Mouse (Mus musculus): ENCODE results near the gene Zfp131.
A peak's percentile ranks its signal among the peaks of the same experiment; 100 is the strongest.

Gene Zfp131

DNA sequence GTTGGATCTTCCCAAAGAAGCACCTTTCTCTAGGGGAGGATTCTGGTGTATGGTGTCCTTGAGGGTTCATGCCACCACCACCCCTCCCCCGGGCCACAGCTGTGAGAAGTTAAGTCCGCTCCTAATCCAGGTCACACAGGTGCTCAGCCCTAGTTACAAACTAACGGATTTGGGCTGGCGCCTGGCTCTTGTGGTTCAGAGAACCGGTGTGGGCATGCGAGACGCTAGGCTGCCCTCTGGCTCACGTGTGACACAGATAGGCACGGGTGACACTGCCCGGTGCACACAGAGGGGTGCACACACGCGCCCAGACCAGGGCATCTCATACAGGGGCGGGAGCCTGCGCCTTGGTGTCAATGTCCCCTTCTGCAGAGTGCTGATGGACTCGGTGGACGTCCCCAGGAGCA lies 35.5 kb downstream of the Zfp131 start:
- DNase-seq (ENCODE audit: low spot score in 2 of 2), result peak in 1 of 2 experiments; percentile 30

DNA sequence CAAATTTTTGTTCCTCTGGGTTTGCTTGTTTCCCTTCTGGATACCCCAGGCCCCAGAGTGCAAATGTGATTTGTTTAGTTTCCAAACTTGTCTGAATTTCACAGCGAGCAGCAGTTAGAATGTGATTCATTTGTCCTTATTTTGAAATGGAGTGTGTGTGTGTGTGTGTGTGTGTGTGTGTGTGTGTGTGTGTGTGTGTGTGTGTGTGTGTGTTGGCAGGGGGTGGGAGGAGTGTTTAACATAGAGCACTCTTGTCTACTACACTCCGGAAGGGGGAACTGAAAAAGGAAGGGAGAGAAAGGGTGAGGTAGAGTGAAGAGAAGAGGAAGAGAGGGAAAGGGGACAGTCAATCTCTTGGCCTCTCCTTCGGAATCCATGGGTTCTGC lies 36.1 kb downstream of the Zfp131 start:
- DNase-seq (ENCODE audit: low spot score in 2 of 2), result no peak

GRCm38 (mm10) chr13:119753859-119754634 lies 36.6 kb downstream of the Zfp131 start:
- no peak for DNase-seq (ENCODE audit: low spot score in 2 of 2)

DNA sequence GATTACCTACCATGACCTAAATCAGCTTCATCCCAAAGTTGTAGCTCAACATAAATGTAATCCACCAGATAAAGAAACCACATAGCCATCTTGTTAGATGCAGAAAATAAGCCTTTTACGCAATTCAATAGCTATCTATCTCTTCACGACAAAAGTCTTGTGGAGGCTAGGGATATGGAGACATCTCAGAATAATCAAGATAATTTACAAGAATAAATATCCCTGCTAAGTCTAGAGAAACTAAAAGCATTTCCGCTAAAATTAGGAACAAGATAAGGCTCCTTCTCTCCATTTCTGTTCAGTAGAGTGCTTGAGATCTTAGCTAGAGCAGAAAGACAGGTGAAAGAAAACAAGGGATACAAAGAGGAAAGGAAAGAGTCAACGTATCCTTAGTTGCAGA lies 43.8 kb downstream of the Zfp131 start:
- no peak for DNase-seq (ENCODE audit: low spot score in 2 of 2)

GRCm38 (mm10) chr13:119743470-119743869 lies 47.2 kb downstream of the Zfp131 start:
- DNase-seq (ENCODE audit: low spot score in 2 of 2), result no peak

GRCm38 (mm10) chr13:119742711-119743415 lies 47.8 kb downstream of the Zfp131 start:
- DNase-seq (ENCODE audit: low spot score in 2 of 2), result no peak

DNA sequence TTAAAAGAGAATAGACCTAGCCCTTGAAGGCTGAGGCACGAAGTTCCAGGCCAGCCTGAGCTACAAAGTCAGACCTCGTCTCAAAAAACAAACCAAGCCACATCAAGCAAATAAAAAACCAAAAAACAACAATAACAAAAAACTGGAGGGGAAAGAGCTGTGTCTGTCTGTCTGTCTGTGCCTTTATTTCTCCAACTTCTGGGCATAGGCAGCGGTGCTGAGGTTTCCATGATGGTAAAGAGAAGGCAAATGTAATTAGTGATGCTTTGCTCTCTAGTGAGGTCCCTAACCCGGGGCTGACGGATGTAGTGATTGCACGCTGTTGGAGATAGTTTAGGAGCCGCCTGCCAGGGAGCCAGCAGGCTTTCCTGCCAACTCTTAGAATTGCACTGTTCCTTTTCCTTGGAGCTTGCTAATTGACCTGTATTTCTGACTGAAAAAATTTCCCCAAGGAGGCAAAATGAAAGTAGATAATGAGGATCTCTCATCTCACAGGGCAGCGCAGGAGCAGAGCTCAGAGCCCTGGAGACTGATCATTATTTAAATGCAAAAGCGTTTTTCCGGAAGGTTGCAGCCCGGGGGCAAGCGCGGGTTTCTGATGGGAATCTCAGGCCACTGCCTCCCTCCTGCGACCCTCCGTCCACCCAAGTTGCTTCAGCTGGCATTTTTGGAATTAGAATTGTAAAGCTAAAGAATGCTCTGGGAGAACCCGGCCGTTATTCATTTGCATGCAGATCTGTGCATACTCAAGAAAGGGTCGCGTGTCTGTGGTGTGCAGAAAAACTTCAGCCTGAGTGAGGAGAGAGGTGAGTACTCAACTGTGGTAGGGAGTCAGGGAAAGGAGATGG lies 49.1 kb downstream of the Zfp131 start:
- no peak for DNase-seq (ENCODE audit: low spot score in 2 of 2)

DNA sequence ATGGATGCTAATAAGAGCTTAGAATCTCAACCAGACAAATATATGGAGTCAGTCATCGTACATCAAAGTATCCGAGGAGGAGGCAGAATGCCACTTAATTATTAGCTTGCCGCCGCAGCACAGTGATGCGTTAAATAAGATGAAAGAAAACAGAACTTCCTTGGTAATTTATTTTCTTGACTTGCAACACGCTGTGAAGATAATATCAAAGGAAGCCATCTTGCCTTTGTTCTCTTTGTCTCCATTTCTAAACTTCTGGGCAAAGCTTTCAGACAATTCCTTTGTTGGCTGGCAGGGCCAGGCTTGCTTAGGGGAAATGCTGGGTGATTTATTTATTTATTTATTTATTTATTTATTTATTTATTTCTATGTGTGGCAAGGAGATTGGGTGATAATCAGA lies 59.2 kb downstream of the Zfp131 start:
- no peak for DNase-seq (ENCODE audit: low spot score in 2 of 2)

GRCm38 (mm10) chr13:119729406-119729805 lies 61.3 kb downstream of the Zfp131 start:
- DNase-seq (ENCODE audit: low spot score in 2 of 2), result no peak

DNA sequence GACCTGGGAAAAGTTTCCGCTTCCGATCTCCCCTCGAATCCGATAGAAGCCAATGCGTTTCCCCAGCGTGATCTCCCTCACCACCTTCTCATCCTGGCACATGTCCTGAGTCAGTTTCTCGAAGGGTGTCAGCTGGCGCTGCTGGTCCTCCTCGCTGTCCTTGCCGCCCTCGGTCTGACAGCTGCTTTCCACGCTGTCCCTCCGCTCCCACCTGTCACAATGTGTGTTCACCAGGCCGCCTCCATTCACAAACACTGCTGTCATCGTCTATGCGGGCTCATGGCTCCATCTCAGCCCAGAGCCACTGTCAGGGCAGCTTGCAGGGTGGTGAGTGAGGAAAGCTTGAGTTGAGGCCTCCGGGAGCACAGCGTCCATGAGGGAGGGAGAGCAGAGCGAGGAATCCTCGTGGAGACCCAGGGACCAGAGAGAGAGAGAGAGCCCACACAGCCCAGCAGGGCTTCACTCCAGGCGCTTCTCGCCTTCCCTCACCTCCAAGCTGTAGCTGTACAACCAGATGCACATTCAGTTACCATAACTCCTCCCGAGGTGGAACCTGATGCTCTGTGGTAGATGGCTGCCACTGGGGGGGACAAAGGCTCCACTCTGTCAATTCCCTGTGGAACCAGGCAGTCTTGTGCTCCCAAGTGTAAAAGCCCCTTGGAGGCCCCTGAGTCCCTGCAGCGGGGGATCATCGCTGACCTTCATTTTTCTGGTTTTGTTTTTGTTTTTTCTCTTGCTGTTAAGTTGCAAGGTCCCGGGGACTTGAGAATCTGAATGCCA lies 62.9 kb downstream of the Zfp131 start:
- peak in 1 of 2 experiments; percentile 26 for DNase-seq (ENCODE audit: low spot score in 2 of 2)

DNA sequence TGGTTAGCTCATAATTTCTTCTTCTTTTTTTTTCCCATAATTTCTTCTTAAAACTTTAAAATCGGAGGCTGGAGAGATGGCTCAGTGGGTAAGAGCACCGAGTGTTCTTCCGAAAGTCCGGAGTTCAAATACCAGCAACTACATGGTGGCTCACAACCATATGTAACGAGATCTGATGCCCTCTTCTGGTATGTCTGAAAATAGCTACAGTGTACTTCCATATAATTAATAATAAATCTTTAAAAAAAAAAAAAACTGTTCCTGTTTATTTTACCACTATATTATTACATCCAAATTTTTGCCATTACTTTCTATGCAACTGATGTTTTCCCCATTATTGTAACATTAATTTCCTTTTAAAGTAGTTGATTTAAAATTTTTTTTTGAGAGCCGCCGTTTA lies 66.1 kb downstream of the Zfp131 start:
- DNase-seq (ENCODE audit: low spot score in 2 of 2), result no peak

- DNase-seq (ENCODE audit: low spot score in 2 of 2), result no peak
Measured at GRCm38 (mm10) chr13:119723368-119723767, 67.3 kb downstream of the Zfp131 start.

GRCm38 (mm10) chr13:119722447-119722846 lies 68.2 kb downstream of the Zfp131 start:
- no peak for DNase-seq (ENCODE audit: low spot score in 2 of 2)

DNA sequence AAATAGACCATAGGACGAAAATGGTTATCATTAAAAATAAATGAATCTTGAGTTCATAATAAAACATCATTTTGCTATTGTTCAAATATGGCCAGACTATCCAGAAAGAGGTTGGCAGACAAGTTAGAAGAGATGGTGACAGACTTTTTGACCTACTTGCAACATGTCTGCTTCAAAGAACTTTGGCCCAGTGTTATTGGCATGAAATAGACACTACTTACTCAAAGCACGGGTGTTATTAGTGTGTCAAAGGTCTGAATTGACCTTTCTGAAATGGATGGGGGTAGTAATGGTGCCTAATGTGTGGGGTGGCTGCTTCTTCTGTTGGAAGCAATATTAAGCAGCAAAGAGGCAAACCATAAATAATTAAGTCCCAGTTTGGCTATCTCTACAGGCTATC lies 74.6 kb downstream of the Zfp131 start:
- no peak for DNase-seq (ENCODE audit: low spot score in 2 of 2)
